Mouse (Mus musculus) forelimb bud, embryonic 11.5 days (tissue): Measurements from ENCODE around the gene Smim27.
A peak's percentile ranks its signal among the peaks of the same experiment; 100 is the strongest.
"Not testable (repeated sequence)": the region's sequence is repeated elsewhere in the genome, so short reads cannot be mapped to it uniquely, and the experiment has no call there.

ENCODE experiments used
- DNase-seq: peaks from one replicate; pipeline ENCODE4 v3.0.0-alpha.2; 2012; ENCODE audit warnings: low read depth, low spot score

Smim27 gene

DNA sequence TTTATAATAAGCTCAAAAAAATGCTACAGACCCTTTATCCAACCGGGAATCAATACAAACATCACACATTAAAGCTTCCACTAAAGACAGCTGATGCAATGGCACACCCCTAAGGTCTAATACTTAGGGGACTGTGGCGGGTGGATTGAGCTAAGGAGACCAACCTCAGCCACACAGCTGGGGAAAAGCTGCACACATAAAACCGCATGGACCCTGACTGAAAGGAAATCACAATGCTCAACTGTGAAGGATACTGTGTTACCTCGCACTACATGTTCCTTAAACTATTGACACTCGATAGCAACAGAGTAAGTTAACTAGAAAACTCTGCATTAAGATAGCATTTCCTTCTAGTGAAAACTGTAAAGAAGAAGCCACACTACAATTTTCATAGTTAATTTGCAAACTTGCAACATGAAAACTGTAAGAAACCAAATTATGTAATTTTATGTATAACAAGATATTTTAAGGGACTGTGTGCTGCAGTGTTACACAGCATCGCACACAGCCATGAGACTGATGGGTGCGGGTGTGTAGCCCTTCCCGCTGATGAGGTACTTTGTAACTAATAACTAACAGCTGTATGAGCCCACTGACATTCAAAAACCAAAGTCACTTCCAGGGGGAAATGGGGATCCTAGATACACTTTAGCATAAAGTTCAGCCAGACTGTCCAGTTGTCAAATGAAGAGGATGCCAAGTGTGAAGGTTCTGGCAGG is 14.8 kb upstream of the Smim27 start:
- DNase-seq = no peak

DNA sequence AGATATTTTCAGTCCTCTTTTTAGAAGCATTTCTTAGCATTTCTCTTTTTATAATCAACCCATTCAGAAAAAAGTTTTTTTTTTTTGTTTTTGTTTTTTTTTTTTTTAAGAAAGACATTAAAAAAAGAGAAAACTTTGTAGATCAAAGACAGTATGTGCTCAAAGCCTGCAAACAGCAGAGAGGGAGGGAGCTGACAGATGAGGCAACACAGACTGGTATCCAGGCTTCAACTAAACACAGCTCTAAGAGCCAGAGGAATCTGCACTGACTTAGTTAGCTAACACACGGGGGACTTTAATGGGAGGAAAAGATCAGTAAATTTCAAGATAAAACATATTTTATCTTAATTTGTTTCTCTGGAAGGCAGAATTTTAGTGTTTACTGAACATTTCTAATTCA is 5.1 kb upstream of the Smim27 start:
- no peak for DNase-seq

DNA sequence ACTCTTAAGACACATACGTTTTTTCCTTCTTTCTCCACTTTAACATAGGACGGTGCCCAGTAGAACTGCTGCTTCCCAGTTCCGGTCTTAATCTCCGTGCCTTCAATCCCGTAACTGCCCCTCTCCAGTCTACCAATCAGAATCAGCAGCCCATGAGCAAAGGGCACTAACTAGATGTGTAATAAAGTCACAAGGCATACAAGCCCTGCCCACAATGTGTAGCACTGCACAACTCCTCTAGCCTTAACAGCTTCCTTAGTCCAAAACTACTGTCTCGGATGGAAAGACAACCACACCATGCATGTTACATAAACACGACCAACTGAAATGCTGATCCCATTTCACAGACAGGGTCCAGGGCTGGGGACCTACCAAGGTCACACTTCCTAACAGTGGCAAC is 1.7 kb upstream of the Smim27 start:
- DNase-seq = no peak

DNA sequence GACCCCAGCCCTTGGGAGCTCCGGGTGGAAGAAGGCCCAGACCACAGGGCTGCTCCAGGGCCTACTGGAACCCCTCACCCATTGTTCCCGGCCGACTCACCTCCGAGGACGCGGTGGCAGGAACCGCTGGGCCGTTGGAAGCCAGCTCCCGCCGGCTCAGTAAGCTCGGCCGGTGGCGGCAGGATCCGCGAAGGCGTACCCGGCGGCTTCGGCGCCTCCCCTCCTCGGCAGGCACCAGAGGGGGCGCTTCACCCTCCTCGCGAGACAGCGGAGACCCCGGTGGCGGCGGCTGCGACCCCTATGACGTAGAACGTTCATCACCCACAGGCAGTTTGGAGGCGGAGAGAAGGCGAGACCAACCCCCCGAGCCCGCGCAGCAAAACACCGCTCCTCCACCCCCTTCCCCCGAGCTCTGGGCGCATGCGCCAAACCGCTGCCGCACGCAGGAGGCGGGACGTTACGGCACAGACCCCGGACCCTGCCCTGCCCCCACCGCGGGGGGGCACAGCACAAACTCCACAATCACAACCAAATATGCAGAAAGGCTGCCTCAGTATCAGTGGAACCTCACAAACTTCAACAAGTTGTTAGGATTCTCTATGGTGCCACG is 1.1 kb upstream of the Smim27 start:
- DNase-seq = peak; percentile 95

DNA sequence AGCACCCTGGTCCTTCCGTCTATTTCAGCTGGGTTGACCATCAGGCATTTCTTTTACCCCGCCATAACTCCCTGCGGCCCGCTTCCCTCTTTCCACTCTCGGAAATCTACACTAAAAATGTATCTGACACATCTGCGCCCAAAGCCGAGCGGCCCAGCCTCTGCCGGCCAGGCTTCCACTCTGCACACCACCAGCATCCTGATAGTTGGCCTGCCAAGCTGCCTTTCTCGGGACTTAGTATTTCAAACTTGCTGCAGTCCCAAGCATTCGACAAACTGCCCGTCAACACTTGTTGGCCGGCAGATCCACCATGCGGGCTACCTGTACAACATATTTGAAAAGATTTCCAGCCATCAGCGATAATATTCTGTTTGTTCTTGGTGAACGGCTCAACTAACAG is 544 bp upstream of the Smim27 start:
- DNase-seq = peak; percentile 27

DNA sequence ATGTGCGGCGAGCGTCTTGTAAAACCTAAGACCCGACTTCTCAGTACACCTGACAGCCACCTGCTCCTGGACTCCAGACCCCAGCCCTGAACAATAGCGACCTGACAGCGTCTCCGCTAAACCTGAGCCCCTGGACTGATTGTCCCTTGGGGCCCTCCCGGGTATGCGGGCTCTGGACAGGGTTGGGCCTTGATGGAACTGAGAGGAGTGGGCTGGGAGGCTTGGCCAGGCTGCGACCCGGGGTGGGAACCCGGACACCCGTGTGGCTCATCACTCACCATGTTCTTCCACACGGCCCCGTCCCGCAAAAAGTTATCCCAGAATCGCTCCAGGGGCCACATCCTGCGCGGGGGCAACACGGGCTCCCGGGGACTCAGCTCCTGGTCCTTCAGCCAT is 9.5 kb downstream of the Smim27 start:
- DNase-seq = no peak

DNA sequence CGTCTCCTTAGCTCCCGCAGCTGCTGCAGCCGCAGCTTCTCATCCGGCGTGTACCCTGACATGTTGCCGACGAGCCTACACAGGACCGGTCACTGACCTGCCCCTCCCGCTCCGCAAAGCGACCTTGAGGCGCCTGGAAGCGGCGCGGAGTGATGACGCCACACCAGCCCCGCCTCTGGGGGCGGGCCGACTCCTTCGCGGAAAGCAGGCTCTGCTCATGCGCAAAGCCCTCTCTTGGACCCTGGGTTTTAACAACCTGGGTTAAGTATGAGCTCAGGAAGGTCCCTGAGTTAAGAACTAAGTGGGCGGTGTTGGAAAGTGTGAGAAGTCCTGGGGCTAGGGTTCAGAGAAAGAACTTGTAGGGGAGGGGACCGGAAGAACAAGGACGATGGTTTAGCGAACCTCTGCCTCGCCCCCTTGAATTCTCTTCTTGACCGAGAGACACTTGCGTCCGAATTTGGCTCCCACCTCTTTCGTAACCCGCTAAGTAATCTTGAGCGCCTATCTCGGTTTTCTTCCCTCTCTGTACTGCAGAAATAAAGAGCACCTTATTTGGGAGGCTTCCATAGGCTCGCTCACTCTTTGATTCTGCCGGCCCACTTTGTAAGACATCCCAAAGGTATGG is 10.0 kb downstream of the Smim27 start, which contains the start of gene Ndufb6:
Ndufb6 (minus strand) TSS at position 146 of the 625 bp plus-strand sequence.
- DNase-seq = peak; percentile 98

DNA sequence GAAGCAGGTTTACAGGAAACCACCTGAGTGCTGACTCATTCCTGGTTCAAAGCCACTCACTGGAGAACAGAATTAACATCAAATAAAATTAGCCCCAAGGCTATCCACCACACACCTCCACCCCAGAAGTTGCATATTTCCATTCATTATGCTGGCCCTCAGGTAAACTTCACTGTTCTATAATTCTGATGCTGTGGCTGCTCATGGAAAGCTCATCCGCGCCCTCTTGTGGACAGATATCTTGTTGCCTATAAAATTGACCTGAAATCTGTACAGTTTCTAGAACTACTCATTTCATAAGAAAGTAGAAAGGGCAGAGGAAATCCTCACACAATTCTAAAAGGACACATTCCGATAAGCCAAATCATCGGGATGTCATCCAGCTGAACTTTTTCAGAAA is 16.2 kb downstream of the Smim27 start:
- DNase-seq = peak; percentile 63

DNA sequence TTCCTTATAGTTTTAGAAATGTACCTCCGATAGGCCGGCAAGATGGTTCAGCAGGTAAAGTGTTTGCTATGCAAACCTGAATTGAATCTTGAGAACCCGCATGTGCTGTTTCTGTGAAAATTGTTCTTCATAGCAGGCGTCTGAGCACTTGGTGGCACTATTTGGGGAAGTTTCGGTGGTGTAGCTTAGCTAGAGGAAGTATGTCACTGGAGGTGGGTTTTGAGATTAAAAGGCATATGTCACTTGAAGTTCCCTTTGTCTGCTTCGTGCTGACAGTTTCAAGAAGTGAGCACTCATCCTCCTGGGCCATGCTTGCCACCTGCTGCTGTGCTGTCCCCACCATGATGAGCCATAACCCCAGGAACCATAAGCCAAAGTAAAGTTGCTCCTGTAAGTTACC is 18.0 kb downstream of the Smim27 start:
- DNase-seq = no peak

DNA sequence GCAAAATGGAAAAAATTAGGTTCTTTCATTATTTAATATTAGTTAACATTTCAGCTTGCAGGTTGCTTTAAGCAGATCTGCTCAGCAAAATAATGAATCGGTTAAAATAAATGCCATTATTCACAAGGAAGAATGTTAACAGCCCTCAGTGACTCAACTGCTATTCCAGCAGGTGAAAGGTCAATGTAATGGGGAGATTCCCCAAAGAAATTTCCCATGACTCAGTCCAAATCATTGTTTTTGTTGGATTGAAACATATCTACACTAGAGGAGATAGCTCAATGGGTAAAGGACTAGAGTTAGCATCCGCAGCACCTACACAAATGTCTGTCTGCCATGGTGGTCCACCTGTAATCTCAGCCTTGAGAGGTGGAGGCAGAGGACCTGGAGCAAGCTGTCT is 19.7 kb downstream of the Smim27 start:
- DNase-seq = no peak

DNA sequence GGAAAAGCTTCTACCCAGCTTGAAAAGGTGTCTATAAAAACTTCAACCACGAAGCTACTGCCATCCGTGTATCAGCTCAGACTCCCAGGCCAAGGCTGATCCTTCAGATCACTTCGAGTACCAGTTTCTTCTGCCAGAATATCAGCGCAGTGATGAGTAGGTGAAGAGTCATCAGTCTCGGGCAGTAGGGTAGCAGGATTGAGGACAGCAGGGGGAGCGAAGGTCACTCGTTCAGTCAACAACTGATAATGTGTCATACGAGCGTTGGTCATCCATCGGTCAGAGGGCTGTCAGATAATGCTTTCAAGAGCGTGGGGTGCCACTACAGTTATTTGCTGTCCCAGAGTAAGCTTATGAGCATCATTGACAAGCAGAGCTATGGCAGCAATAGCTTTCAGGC is 22.1 kb downstream of the Smim27 start:
- DNase-seq = not testable (repeated sequence)

DNA sequence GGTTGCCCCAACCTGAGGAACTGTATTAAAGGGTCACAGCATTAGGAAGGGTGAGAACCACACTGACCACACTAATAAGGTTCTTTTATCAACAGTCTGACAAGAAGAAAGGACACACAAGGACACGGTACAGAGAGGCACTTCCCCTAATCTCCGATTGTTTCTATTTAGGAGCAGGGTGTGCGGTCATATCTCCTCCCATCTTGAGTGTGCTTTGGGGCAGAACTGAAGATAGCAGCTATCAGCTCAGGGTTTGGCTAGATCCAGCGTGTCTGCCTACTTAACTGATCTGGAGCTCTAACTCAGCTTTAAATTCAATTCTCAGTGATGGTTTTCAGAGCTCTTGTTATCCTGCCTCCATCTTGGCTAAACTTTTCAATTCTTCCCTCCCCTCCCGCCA is 29.8 kb downstream of the Smim27 start:
- DNase-seq = no peak

DNA sequence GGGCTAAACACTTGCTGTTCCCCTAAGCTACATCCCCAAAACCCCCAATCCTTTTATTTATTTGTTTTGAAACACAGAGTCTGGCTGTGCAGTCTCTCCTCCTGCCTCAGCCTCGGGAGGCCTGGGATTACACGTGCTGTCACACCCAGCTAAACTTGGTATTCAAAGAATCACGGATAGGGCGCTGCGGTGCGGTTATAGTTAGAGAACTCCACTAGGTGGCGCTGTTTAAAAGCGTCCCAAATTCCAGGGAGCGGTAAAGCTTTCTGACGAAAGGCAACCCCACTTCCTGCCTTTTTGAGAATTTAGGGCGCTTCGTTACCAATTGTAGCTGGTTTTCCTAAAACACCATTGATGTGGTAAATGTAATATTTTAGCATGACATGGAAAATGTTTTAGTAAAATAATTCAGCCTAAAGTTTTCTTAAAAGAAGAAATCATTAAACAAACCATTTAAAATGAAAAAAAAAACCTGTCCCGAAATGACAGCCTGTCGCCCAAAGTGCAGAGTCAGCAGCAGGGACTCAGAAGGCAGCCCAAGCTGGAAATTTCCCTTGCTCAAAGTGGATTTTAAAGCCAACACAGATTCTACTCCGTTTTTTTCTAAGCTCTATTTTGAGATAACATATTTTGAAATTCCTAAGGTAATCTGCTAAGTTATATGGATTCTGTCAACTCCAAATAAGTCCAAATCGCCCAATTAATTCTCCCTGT is 31.9 kb downstream of the Smim27 start:
- DNase-seq = peak; percentile 87

DNA sequence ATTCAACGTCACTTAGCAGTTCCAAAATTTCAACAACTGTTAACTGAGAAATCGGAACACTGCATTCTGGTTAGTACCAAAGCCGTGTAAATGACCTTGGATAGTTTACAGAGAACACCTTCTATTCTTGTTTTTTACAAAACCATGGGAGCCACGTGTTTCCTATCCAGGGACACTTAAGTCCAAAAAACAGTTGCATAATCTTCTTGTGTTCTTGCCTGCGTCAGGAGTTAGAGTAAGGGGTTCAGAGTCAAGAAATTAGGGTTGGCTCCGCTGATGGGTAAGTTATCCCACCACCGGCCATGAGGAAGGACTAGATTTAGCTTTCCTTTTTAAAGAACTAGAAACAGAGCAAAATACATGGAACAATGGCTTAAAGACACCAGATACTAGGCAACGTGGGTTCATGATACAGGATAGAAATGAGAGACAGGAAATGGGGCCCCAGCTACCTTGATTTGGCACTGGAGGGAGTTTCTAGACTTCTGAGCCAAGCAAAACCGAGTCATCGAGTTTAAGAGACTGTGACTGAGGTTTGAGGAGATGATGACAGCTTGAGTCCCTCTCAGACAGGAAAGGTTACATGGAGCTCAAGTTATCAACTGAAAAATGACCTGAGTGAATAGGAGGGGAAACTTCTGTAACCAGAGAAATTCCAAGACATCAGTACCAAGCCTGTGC is 33.2 kb downstream of the Smim27 start:
- no peak for DNase-seq

DNA sequence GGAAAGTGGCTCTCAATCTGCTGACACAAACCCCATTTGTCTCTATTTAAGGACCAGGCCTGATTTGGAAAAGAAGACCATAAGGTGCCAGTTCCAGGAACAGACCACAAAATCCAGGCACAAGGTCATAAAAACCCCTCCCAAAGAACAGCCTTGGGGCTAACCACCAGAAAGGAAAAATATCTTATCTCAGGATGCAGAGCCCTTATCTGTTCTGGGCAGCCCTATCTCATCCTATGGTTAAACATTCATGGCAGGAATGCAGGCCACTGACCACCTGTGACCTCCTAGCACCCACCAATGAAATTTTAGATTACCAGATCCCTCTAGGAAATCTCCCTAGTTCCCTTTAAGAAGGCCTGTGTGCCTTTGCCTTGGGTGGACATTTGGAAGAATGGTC is 40.3 kb downstream of the Smim27 start:
- DNase-seq = no peak

DNA sequence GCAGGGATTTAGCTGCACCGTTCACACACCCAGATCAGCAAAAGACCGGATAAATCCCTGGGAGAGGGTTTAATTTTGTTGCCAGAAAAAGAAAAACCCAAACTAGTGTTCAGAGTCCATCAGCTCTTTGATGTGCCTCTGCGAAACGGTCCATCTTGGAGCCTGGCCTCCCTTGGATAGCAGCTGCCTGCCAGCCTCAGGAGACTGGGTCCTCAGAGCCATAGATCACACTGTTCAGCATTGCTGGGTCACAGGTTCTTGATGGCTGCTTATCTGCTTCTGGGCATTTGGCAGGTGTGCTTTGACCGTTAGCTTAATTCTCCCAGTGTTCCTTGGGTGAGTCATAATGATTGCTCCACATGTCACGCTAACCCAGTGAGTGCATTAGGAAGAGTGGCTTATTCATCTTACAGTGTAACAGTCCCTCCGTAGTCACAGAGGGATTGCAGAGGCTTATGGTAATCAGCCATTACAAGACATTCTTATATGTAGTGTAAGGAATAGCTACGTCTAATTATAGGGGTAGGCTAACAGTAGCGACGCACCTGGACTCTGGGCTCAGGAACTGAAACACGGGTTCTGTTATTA is 41.5 kb downstream of the Smim27 start:
- no peak for DNase-seq

DNA sequence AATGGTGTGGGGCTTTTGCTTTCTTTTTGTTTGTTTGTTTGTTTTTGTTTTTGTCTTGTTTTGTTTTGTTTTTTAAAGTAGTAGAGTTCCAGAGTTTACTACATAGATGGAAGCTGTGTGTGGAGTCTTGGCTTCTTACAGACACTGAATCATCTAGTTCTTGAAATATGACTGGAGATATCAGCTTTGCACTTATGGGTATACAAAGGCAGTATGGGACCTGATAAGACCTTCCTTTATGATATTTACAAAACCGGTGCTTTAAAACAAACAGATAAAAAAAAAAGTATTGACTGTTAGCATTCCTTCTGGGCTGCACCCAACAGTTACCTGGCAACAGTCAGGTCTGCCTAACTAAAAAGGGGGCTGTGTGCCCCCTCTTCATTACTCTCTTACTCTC is 42.8 kb downstream of the Smim27 start:
- no peak for DNase-seq

DNA sequence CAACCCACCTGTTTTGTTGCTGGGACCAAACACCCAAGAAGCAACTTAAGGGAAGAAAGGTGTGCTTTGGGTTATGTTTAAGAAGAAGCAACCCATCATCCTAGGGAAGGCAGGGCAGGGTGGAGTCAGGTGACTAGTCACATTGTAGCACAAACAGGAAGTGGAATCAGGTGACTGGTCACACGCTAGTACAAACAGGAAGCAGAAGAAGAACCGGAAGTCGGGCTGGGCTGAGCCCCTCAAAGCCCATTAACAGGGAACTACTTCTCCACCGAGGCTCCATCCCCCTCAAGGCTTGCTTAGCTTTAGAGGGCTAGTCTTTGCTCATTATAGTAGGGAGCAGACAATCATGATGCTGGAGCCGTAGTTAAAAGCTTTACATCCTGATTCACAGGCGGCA is 43.6 kb downstream of the Smim27 start:
- DNase-seq = no peak

DNA sequence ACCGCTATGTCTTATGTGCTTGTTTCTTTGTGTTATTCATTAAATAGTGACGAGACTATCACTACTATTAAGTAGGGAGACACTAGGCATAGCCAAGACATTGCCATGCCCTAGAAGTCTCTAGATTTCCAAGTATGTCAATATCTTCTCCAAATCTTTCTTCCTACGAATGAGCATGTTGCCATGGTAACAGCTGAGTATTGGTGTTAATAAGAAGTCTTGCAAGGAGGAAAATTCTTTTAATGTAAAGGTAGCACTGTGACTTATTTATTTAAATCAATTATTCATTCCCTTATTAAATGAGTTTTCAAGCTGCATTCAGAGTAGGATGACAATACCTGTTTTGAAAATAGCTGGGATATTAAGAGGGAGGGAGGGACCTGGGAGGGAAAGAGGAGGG is 48.0 kb downstream of the Smim27 start:
- no peak for DNase-seq
